Mouse (Mus musculus) kidney, adult 2 months (tissue): Measurements from ENCODE around the gene Atl3.

ENCODE experiments used
- CTCF ChIP-seq: fragments of 200-500 bp; conservative IDR thresholded peaks from 2 replicates; pipeline ENCODE4 v1.5.1; 2011; ENCODE audit warnings: low read depth, mild to moderate bottlenecking, control low read depth, low read length, moderate library complexity, mixed read lengths; ENCODE audit not compliant: insufficient read depth, insufficient read length
- POLR2A ChIP-seq: fragments of 200-500 bp; IDR thresholded peaks from one replicate; pipeline ENCODE4 v1.6.1; 2011; ENCODE audit warnings: low read depth, low read length, control low read depth

GRCm38 (mm10) chr19:7566826-7567225 lies 73.0 kb downstream of the Atl3 start:
- TF ChIP-seq CTCF (no peak), POLR2A (no peak)
